Comparison of ENCODE assay signal across 8 mouse cellular contexts in genomic region chr10:30600542-30600966, GRCm38 (mm10). TPM values are rescaled to one million over a fixed set of nuclear protein-coding genes. Genes with fewer than 3 reads are reported as not detected.
DNase-seq lines count a peak whose midpoint lies in the region; ATAC-seq lines count a peak whose summit lies in the region.

TSS of gene Trmt11 (minus strand) at chr10:30600749.

- 0% methylated on average over 28 of the region's 28 CpGs for WGBS in forebrain, embryonic 10.5 days
- under 1% methylated on average over 28 of the region's 28 CpGs for WGBS in heart, embryonic 15.5 days
- 2% methylated on average over 28 of the region's 28 CpGs for whole genome bisulfite sequencing in liver, embryonic 15.5 days (ENCODE audit: insufficient replicate concordance)
- WGBS in neural tube, embryonic 12.5 days: under 1% methylated on average over 26 of the region's 28 CpGs

- peaks cover 25% of the 10 kb centered on the region for H3K36me3 ChIP-seq in forebrain, embryonic 10.5 days (replicated peaks)
- H3K36me3 ChIP-seq in heart, embryonic 15.5 days: peaks cover 14% of the 10 kb centered on the region
- peaks cover 14% of the 10 kb centered on the region; the same call in 1 of the 2 replicates for H3K36me3 ChIP-seq in liver, embryonic 15.5 days (replicated peaks)
- peaks cover 11% of the 10 kb centered on the region; the same call in 1 of the 2 replicates for H3K36me3 ChIP-seq in neural tube, embryonic 12.5 days

- H3K4me2 ChIP-seq in heart, embryonic 15.5 days: peak within 1 kb of the TSS; percentile 68
- peak within 1 kb of the TSS; percentile 84 for H3K4me2 ChIP-seq in liver, embryonic 15.5 days
- peak within 1 kb of the TSS; percentile 76 for H3K4me2 ChIP-seq in neural tube, embryonic 12.5 days (replicated peaks)

- no peaks in the 10 kb centered on the region for H3K9me3 ChIP-seq in forebrain, embryonic 10.5 days
- H3K9me3 ChIP-seq in heart, embryonic 15.5 days (replicated peaks): no peaks in the 10 kb centered on the region
- H3K9me3 ChIP-seq in liver, embryonic 15.5 days (replicated peaks): no peaks in the 10 kb centered on the region
- no peaks in the 10 kb centered on the region for H3K9me3 ChIP-seq in neural tube, embryonic 12.5 days

- no peaks in the 10 kb centered on the region for H3K27me3 ChIP-seq in forebrain, embryonic 10.5 days (ENCODE audit: poor library complexity, severe bottlenecking)
- H3K27me3 ChIP-seq in heart, embryonic 15.5 days: no peaks in the 10 kb centered on the region
- no peaks in the 10 kb centered on the region for H3K27me3 ChIP-seq in liver, embryonic 15.5 days
- H3K27me3 ChIP-seq in neural tube, embryonic 12.5 days (replicated peaks): no peaks in the 10 kb centered on the region

- peak; percentile 78 for DNase-seq in c-Kit-negative CD71-positive TER-119-positive erythroid progenitor cells, embryonic 14.5 days (ENCODE audit: low read depth, low spot score)
- DNase-seq in forebrain, embryonic 10.5 days (ENCODE audit: extremely low spot score, low spot score): peak; percentile 91
- peak; percentile 93 to 96 for DNase-seq in kidney, postnatal 36 days
- DNase-seq in telencephalon, adult 2 months (ENCODE audit: low read depth, low spot score): peak; percentile 86

- H3K4me1 ChIP-seq in forebrain, embryonic 10.5 days: peaks cover 21% of the 10 kb centered on the region
- H3K4me1 ChIP-seq in heart, embryonic 15.5 days (replicated peaks): peaks cover 13% of the 10 kb centered on the region
- H3K4me1 ChIP-seq in liver, embryonic 15.5 days (replicated peaks): peaks cover 20% of the 10 kb centered on the region
- peaks cover 8% of the 10 kb centered on the region; the same call in 1 of the 2 replicates for H3K4me1 ChIP-seq in neural tube, embryonic 12.5 days

- H3K4me3 ChIP-seq in forebrain, embryonic 10.5 days: peak within 1 kb of the TSS; percentile 84
- H3K4me3 ChIP-seq in heart, embryonic 15.5 days: peak within 1 kb of the TSS; percentile 81
- H3K4me3 ChIP-seq in liver, embryonic 15.5 days (replicated peaks): peak within 1 kb of the TSS; percentile 88
- peak within 1 kb of the TSS; percentile 80 for H3K4me3 ChIP-seq in neural tube, embryonic 12.5 days

- peak within 1 kb of the TSS; percentile 97 for H3K27ac ChIP-seq in forebrain, embryonic 10.5 days
- peak within 1 kb of the TSS; percentile 85 for H3K27ac ChIP-seq in heart, embryonic 15.5 days
- peak within 1 kb of the TSS; percentile 86 for H3K27ac ChIP-seq in liver, embryonic 15.5 days (replicated peaks)
- peak within 1 kb of the TSS; percentile 47; the same call in 1 of the 2 replicates for H3K27ac ChIP-seq in neural tube, embryonic 12.5 days

- peak within 1 kb of the TSS; percentile 82 for H3K9ac ChIP-seq in heart, embryonic 15.5 days
- peak within 1 kb of the TSS; percentile 81 for H3K9ac ChIP-seq in liver, embryonic 15.5 days
- H3K9ac ChIP-seq in neural tube, embryonic 12.5 days: peak within 1 kb of the TSS; percentile 84

- ATAC-seq in CD4-positive, CD25-positive, alpha-beta regulatory T cell, adult 4 months: peak; percentile 91
- ATAC-seq in heart, embryonic 15.5 days (replicated peaks; ENCODE audit: insufficient number of reproducible peaks, insufficient read depth, low FRiP score, low read depth): peak; percentile 89
- peak; percentile 93 for ATAC-seq in liver, embryonic 15.5 days (ENCODE audit: insufficient read depth)
- ATAC-seq in neural tube, embryonic 12.5 days (ENCODE audit: low FRiP score, low read depth): peak; percentile 96

RNA-seq across cellular contexts. Expression of gene Trmt11, which starts in this region (rescaled TPM):
- 10 to 100 TPM; 34.6 to 47.4 TPM for polyA plus RNA-seq in CD4-positive, CD25-positive, alpha-beta regulatory T cell, adult 4 months (2017; shearing (Covaris generic))
- polyA plus RNA-seq in forebrain, embryonic 10.5 days (2016; fragmentation: Nextera tagmentation; extraction: Ambion mirVana): 36.3 and 38.2 TPM in 2 replicates
- polyA plus RNA-seq in heart, embryonic 15.5 days (2015; fragmentation: Nextera tagmentation; extraction: Ambion mirVana): 12.6 and 16.1 TPM in 2 replicates
- polyA plus RNA-seq in liver, embryonic 15.5 days (2015; fragmentation: Nextera tagmentation; extraction: Ambion mirVana): 13.4 and 14.7 TPM in 2 replicates
- 24.2 and 26.3 TPM in 2 replicates for polyA plus RNA-seq in neural tube, embryonic 12.5 days (2016; fragmentation: Nextera tagmentation; extraction: Ambion mirVana)

Comparison
In these comparisons a context has a peak if more than half of its experiments do, and no peak if none do; other contexts are left out.
1. Peak in every context shown above with its lines: DNase-seq, ATAC-seq, H3K4me3 ChIP-seq and H3K27ac ChIP-seq.
2. H3K27ac ChIP-seq: peak in every context shown above with its lines; median percentile 97 in forebrain, embryonic 10.5 days; 86 in liver, embryonic 15.5 days; 85 in heart, embryonic 15.5 days; 47 in neural tube, embryonic 12.5 days.